Comparison of ENCODE assay signal across 8 mouse cellular contexts in the genomic region with DNA sequence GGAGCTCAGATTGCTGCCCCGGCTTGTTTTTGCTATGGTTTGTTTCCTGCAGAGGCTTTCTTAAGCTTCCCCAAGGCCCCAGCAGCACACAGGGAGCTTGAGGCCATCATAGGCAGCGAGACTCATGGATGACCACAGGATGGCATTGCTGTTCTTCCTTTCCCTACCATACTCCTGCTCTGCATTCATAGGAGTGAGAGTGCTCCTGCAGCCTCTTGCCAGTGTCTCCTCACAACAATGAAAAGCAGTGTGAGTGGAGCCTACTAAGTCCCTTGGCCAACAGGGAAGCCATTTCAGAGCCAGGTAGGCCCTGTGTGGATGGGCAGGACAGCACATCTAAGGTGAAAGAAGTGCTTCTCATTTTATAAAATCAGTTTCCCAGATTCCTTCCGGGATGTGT.
DNase-seq lines count a peak whose midpoint lies in the region; ATAC-seq and TF ChIP-seq lines count a peak whose summit lies in the region.

No protein-coding gene starts in this region.

- H3K9me3 ChIP-seq in lung, postnatal 0 days (ENCODE audit: low read length): no peaks in the 10 kb centered on the region
- H3K9me3 ChIP-seq in embryonic facial prominence, embryonic 11.5 days (replicated peaks; ENCODE audit: control insufficient read depth, low read length): no peaks in the 10 kb centered on the region
- H3K9me3 ChIP-seq in kidney, embryonic 15.5 days (replicated peaks): no peaks in the 10 kb centered on the region
- no peaks in the 10 kb centered on the region for H3K9me3 ChIP-seq in midbrain, embryonic 10.5 days (replicated peaks)
- H3K9me3 ChIP-seq in stomach, embryonic 14.5 days (ENCODE audit: control insufficient read depth, low read depth, low read length): no peaks in the 10 kb centered on the region

- DNase-seq in lung, postnatal 0 days (ENCODE audit: low spot score): no peak
- no peak for DNase-seq in lung, postnatal 36 days
- DNase-seq in embryonic facial prominence, embryonic 11.5 days (ENCODE audit: low spot score): peak; percentile 26
- peak; percentile 21 for DNase-seq in midbrain, embryonic 10.5 days (ENCODE audit: low spot score)
- DNase-seq in spleen, adult 12 weeks (ENCODE audit: low spot score): no peak
- no peak for DNase-seq in thymus, adult 18-20 months

- no peak overlapping the region for H3K9ac ChIP-seq in lung, postnatal 0 days (replicated peaks; ENCODE audit: low read depth)
- no peak overlapping the region for H3K9ac ChIP-seq in embryonic facial prominence, embryonic 11.5 days (replicated peaks; ENCODE audit: low read length)
- no peak overlapping the region for H3K9ac ChIP-seq in kidney, embryonic 15.5 days
- H3K9ac ChIP-seq in stomach, embryonic 14.5 days (replicated peaks; ENCODE audit: low read depth, low read length): no peak overlapping the region

- H3K4me2 ChIP-seq in lung, postnatal 0 days (replicated peaks; ENCODE audit: low read depth, low read length): no peak overlapping the region
- no peak overlapping the region for H3K4me2 ChIP-seq in embryonic facial prominence, embryonic 11.5 days (ENCODE audit: low read depth, low read length)
- H3K4me2 ChIP-seq in kidney, embryonic 15.5 days: no peak overlapping the region
- H3K4me2 ChIP-seq in stomach, embryonic 14.5 days (replicated peaks; ENCODE audit: low read depth, low read length): no peak overlapping the region

- no peak overlapping the region for H3K4me3 ChIP-seq in lung, postnatal 0 days (ENCODE audit: low read depth, low read length)
- H3K4me3 ChIP-seq in embryonic facial prominence, embryonic 11.5 days (ENCODE audit: low read depth, low read length): no peak overlapping the region
- H3K4me3 ChIP-seq in kidney, embryonic 15.5 days (replicated peaks): no peak overlapping the region
- H3K4me3 ChIP-seq in midbrain, embryonic 10.5 days: no peak overlapping the region
- H3K4me3 ChIP-seq in stomach, embryonic 14.5 days (ENCODE audit: low read depth, low read length): no peak overlapping the region

- no peak overlapping the region for H3K27ac ChIP-seq in lung, postnatal 0 days (ENCODE audit: low read length)
- no peak overlapping the region for H3K27ac ChIP-seq in embryonic facial prominence, embryonic 11.5 days (replicated peaks; ENCODE audit: low read depth, low read length)
- no peak overlapping the region for H3K27ac ChIP-seq in kidney, embryonic 15.5 days
- 0 out of 2 replicates have a peak overlapping the region, but pooled peaks have one; percentile 2 for H3K27ac ChIP-seq in midbrain, embryonic 10.5 days (replicated peaks)
- no peak overlapping the region for H3K27ac ChIP-seq in stomach, embryonic 14.5 days (ENCODE audit: low read length)

- ATAC-seq in lung, postnatal 0 days: no peak
- peak; percentile 39; the same call in 1 of the 2 replicates for ATAC-seq in embryonic facial prominence, embryonic 11.5 days (replicated peaks; ENCODE audit: insufficient number of reproducible peaks, low FRiP score, low TSS enrichment, low read depth)
- ATAC-seq in kidney, embryonic 15.5 days (replicated peaks; ENCODE audit: low FRiP score): 0 out of 2 replicates have a peak, but pooled peaks have one; percentile 46
- 0 out of 2 replicates have a peak, but pooled peaks have one; percentile 46 for ATAC-seq in stomach, embryonic 14.5 days (ENCODE audit: insufficient number of reproducible peaks, insufficient read depth, low FRiP score, low read depth)

- WGBS in lung, postnatal 0 days: 62% methylated on average over 3 of the region's 3 CpGs
- WGBS in embryonic facial prominence, embryonic 11.5 days: 66% methylated on average over 3 of the region's 3 CpGs
- WGBS in kidney, embryonic 15.5 days: 64% methylated on average over 3 of the region's 3 CpGs
- 68% methylated on average over 3 of the region's 3 CpGs for WGBS in midbrain, embryonic 10.5 days
- WGBS in stomach, embryonic 14.5 days: 76% methylated on average over 3 of the region's 3 CpGs

- no peak for TF ChIP-seq EP300 in lung, postnatal 0 days (IDR thresholded peaks at IDR 0.05)

- no peaks in the 10 kb centered on the region for H3K36me3 ChIP-seq in lung, postnatal 0 days (ENCODE audit: insufficient read depth, low read length)
- H3K36me3 ChIP-seq in embryonic facial prominence, embryonic 11.5 days (replicated peaks; ENCODE audit: control insufficient read depth, insufficient read depth, low read depth, low read length): no peaks in the 10 kb centered on the region
- H3K36me3 ChIP-seq in kidney, embryonic 15.5 days: no peaks in the 10 kb centered on the region
- H3K36me3 ChIP-seq in midbrain, embryonic 10.5 days: no peaks in the 10 kb centered on the region
- no peaks in the 10 kb centered on the region for H3K36me3 ChIP-seq in stomach, embryonic 14.5 days (ENCODE audit: control insufficient read depth, insufficient read depth, low read length)

- no peaks in the 10 kb centered on the region for H3K27me3 ChIP-seq in lung, postnatal 0 days (replicated peaks; ENCODE audit: insufficient read depth, low read length)
- H3K27me3 ChIP-seq in embryonic facial prominence, embryonic 11.5 days (ENCODE audit: control insufficient read depth, insufficient read depth, low read length): no peaks in the 10 kb centered on the region
- H3K27me3 ChIP-seq in kidney, embryonic 15.5 days: no peaks in the 10 kb centered on the region
- no peaks in the 10 kb centered on the region for H3K27me3 ChIP-seq in midbrain, embryonic 10.5 days (ENCODE audit: low read depth, poor library complexity, severe bottlenecking)
- H3K27me3 ChIP-seq in stomach, embryonic 14.5 days (ENCODE audit: control insufficient read depth, insufficient read depth, low read length): no peaks in the 10 kb centered on the region

- TF ChIP-seq CTCF in lung, postnatal 0 days (IDR thresholded peaks at IDR 0.05): peak; percentile 14; the same call in 1 of the 2 replicates

- H3K4me1 ChIP-seq in lung, postnatal 0 days (ENCODE audit: insufficient read depth, low read depth, low read length): no peaks in the 10 kb centered on the region
- H3K4me1 ChIP-seq in embryonic facial prominence, embryonic 11.5 days (ENCODE audit: control insufficient read depth, insufficient read depth, low read length): no peaks in the 10 kb centered on the region
- no peaks in the 10 kb centered on the region for H3K4me1 ChIP-seq in kidney, embryonic 15.5 days
- peaks cover 6% of the 10 kb centered on the region; the same call in 1 of the 2 replicates for H3K4me1 ChIP-seq in midbrain, embryonic 10.5 days
- no peaks in the 10 kb centered on the region for H3K4me1 ChIP-seq in stomach, embryonic 14.5 days (ENCODE audit: control insufficient read depth, insufficient read depth, low read length)

Comparison
In these comparisons a context has a peak if more than half of its experiments do, and no peak if none do; other contexts are left out.
1. DNase-seq: peak in embryonic facial prominence, embryonic 11.5 days (single experiment) and midbrain, embryonic 10.5 days (single experiment); none in lung, postnatal 0 days (single experiment), lung, postnatal 36 days (single experiment), spleen, adult 12 weeks (single experiment) and thymus, adult 18-20 months (0 of 2).